Mouse (Mus musculus) urinary bladder, postnatal 14 days (tissue): ENCODE measurements around the gene Bcl2.

Source experiments
- DNase-seq: peaks from one replicate; pipeline ENCODE4 v3.0.0; 2021; ENCODE audit warnings: low spot score

Bcl2 gene

DNA sequence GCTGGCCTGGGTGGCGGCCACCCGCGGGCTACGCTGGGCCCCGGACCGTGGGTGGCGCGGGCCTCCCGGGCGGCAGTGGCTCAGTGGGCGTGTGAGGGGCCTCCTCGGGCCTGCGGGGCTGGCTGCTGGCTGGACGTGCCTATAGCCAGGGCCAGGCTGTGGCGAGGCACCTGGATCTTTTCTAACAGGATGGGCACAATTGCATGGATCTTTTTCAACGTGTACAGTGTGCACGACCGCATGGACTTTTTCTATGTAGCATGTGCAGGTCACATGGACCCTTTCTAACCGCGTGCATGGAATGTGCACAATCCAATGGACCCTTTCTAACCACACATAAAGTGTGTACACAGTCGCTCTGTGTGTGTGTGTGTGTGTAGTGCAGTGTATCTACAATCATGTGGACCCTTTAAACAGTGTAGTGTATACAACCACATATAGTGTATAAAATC, 482 bp upstream of the Bcl2 start:
- no peak for DNase-seq

DNA sequence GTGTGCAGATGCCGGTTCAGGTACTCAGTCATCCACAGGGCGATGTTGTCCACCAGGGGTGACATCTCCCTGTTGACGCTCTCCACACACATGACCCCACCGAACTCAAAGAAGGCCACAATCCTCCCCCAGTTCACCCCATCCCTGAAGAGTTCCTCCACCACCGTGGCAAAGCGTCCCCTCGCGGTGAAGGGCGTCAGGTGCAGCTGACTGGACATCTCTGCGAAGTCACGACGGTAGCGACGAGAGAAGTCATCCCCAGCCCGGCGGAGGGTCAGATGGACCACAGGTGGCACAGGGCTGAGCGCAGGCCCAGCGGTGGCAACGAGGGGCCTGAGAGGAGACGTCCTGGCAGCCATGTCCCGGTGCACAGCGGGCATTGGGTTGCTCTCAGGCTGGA, 1.7 kb downstream of the Bcl2 start:
- peak; percentile 60 for DNase-seq

DNA sequence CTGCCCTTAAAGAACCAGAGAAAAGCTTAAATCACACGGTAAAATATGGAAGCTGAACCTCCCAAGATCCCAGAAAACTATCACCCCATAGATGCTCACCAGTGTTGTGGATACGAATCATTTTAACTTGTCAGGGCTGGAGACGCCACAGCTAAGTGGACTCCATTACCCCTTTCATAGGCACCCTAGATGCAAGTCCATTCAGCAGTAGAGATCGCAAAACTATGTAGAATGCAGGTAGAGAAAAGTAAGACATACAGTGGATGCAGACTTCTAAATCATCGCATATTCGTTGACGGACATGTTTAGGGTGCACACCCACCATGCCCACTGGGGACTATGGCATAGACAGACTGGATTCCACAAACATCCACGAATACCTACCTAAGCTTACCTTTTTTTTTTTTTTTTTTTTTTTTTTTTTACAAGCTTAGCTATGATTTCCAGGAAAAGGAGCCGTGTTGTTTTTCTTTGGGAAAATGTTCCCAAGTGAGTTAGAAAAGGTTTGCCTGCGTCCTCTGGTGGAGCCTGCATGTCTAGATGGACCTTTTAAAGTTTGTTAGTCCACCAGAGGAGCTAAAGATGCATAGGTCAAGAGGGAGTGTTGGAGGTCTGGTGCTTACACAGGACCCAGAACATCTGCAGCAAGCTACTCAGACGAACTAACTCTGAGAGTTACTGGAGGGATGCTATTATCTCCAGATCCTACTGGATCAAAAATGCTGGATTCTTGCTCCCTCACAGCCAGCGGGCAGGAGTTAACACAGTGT, 2.5 kb downstream of the Bcl2 start:
- DNase-seq, result no peak

DNA sequence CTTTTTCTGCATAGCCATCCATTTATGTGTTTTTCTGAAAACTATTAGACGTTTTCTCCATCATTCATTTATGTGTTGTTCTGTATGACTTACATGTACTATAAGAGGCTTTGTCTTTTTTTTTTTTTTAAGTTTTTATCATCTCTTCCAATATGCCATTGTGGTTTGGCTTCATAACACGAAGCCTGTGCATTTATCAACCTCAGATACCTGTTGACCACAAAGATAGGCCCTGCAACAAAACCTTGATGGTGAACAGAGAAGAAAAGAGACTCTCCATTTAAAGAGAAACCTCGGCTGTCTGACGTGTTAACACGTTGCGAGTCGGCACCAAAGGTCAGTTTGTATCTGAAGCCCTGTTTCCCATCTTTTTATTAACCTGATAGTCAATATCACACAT, 3.9 kb downstream of the Bcl2 start:
- DNase-seq, result no peak

DNA sequence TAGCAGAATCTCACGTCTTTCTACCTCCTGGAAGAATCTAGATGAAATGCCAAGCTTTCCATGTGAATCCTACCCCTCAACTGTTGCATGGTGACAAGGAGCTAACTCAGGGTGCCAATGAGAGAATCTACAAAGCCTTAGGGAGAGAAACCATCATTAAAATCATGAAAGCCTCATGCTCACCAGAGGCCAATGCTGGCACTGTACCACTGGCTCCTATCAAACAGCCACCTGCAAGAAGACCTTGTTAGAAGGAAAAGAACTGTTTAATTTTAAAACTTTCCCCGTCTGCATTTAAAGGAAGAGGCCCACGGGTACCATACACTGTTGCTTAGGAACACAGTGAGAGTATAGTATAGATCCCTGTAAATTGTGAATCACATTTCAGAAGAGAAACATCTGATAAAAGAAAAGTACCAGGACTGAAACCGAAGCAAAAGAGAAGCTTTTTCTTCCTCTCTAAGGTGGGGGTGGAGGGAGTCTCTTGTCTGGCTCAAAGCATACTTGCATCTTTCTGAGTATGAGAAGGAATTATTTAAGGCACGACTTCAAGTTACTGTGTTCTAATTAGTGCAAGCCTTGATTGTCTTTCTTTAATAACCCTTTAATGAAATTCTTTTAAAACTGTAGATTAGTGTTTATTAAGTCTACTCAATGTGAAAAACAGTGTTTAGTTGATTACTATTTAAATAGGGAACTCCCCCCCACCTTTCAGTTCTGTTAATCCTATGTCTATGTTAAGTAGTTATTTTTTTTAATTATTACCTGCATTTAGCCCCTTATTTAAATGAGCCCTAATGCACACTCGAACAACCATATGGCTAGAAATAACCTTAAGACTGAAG, 6.8 kb downstream of the Bcl2 start:
- no peak for DNase-seq

DNA sequence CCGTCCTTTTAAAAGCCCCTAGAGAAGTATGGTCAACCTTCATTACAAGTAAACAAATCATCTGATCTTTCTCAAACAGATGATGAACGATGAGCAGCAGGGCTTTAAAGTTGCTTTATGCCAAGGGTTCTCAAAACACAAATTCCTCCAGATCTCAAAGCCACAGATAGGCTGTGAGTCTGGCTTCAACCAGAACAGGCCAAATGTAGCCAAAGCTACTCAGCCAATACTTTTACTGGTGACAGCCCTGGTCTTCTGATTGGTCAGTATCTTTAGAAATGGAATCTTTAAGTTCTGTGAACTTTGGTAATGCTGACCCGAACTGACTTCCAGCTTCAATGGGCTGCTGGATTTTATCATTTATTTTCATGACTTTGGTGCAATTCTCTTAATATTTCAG, 10.9 kb downstream of the Bcl2 start:
- no peak for DNase-seq

DNA sequence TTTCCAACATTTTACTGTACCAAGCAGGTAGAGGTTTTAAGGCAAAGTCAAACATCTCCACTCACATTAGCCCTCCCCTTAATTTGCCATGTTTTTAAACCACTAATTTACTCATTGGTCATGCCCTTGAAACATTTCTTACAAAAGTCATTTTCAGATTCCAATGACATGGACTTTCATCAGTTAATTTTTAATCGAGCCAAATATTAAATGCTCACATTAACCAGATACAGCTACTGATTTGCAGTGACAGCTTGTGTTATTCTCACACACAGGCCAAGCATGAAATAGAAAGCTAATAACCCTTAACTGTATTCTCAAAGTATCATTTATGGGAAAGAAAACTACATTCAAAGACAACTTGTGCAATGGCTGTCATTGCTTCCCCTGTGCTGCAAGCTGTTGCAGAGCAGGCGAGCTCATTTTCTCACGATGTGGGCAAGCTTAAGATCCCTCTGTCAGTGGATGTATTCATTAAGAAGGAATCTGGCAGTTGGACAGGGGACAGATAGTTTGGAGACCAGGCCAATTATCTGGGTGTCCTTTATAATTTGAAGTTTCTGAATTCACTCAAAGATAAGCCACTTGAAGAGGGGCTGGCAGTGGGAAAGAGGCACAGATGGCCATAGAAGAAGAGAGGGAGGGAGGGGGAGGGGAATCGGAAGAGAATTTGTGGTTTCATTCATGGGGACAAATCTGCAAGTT, 11.5 kb downstream of the Bcl2 start:
- no peak for DNase-seq

DNA sequence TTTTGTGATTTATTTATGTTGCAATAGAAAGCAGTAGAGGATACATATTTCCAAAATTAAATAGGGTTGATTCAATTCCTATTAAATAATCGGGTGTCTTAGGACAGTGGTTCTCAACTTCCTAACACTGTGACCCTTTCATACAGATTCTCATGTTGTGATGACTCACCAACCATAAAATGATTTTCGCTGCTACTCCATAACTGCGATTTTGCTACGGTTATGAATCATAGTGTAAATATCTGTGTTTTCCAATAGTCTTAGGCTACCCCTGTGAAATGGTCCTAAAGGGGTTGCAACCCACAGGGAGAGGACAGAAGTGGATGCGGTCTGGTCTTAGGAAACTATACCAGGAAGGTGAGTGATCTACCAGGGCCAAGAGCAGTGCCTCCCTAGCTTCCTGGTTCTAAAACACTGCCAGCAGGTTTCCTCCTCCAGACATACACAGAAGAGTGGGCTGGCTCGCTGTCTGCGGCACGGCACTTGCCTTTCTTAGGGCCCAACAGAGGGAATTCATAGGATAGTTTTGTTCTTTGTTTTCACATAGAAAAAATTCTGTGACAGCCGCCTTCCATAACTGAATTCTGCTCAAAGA, 13.5 kb downstream of the Bcl2 start:
- DNase-seq, result no peak

DNA sequence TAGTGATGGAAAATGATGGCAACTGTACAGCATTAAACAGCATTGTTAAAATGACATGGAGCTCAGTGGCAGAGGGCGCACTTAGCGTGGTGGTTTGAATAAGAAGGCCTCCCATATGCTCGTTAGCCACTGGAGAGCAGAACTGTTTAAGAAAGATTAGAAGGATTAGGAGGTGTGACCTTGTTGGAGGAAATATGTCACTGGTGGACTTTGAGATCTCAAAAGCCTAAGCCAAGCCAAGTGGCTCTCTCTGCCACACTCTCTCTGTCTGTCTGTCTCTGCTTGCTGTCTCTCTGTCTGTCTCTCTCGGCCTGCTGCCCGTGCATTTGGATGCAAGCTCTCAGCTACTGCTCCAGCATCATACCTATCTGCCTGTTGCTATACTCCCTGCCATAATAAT, 17.6 kb downstream of the Bcl2 start:
- no peak for DNase-seq

DNA sequence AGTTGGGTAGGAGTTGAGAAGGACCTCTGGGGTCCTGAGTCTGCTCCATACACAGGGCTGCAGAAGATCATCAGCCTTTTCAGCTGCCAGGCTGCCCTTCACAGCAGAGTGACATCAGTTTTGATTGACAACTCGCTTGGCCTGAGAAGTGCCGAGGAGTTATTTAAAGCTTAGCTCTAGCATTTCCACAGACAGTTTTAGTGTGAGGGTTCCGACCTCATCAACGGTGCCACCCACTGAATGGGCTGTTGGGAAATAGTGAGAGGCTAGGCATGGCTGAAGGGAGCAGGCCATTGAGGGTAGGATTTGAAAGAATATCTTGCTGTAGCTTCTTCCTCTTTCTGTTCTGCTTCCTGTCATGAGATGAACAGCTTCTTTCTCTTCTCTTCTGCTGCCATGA, 18.4 kb downstream of the Bcl2 start:
- no peak for DNase-seq

DNA sequence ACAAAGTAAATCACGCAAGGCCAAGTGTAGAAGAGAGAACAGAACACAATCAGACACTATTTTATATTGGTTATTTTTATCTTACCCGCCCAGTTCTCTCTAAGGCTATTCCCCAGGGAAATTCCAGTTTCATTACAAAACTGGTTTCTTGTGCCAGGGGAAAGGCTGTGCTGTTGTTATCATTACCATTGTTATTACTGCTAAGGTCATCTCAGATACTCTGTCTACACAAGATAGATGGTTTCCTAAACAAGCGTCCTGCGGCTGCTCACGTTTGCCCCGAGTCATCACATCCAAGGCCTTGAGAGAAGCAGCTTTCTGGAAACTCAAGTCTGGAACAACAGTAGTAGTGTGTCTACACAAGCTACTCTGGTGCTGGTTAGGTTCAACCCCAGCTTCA, 19.8 kb downstream of the Bcl2 start:
- DNase-seq, result no peak

DNA sequence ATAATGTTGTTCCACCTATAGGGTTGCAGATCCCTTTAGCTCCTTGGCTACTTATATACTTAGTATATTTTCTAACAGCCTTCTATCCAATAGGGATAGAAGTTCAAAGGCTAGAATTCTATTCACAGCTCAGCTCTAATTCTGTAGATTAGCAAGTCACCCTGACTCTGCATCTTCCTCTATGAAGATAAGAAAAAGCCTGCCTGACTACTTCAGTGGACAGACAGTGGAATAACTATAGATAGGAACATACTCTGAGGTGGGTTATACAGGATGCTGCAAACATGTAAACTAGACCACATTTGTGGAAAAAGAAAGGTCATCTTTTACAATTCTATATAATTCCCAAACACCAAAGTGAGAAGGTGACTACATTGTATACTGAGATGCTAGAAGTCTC, 21.5 kb downstream of the Bcl2 start:
- DNase-seq, result no peak

DNA sequence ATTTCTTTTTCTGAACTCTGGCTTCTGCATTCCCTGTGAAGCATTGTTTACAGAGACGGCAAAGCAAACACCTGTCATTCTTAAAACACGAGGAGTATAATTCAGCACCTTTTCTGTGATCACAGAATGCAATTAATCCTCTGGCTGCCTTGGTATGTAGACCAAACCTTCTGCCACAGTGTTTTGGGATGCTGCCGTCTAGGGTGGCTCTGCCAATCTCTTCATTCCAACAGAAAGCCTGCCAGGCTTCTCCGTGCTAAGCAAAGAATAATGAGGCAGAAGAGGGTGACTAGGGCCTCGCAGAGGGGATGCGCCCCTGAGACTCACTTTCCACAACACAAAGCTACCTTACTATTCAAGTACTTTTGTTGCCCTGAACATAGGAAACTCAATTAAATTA, 23.2 kb downstream of the Bcl2 start:
- DNase-seq, result no peak

DNA sequence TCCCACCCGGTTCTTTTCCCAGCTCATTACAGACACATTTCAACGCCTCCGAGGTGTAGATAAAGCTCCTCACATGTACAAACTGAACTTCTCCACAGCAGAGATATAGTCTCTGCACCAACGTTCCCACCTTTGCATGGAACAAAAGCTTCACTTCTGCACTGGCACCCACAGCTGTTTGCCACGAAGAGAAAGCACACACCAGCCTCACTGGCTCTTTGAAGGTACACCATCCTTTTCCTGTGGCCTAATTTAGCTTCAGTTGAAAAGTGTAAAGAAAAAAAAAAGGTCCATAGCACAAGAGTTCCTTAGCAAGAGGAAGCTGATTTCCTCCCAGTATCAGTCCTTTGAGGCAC, 25.9 kb downstream of the Bcl2 start:
- no peak for DNase-seq

DNA sequence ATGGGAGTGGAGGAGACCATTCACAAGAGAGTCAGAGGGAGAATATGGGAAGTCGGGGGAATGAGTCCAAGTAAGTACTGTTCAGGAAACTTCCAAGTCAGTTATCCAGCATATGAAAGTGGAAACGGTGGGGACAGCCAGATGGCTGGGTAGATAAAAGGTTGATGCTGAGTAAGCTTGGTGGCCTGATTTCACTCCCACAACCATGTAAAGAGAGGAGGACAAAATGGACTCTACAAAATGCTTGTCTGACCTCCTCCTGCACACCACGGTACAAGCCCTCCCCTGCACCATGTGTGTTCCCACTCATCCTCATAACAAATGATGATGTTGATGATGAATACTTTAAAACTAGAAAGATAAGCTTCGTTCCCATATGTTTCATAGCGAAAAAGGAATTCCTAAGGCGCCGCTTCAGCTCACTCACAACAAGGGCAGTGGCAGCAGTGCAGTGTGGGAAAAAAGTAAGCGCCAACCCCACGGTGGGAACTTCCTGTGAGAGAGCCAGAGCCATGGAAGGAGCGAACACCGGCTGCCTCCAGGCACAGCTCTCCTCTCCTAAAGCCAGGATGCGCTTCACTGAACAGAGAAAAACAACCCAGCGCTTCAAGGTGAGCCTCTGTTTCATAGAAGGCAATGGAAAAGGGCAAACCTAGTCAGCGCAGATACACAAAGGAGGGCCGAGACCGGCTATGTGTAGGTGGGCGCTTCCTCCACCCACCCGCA, 26.5 kb downstream of the Bcl2 start:
- no peak for DNase-seq

DNA sequence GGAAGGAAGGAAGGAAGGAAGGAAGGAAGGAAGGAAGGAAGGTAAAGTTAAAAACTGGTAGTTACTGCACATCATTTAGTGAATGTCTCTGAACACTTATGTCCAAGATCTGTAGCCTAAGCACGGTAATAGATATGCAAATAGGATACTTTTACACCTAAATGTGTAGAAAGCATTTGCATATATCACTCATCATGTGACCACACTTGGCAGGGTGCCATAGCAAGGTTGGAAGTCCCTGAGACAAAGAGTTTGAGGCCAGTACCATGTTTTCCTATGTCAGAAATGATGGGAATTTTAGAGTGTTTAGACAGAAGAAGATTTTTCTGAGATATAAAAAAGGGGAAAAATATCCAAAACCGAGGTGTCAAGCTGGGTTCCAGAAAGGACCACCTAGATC, 28.4 kb downstream of the Bcl2 start:
- no peak for DNase-seq

DNA sequence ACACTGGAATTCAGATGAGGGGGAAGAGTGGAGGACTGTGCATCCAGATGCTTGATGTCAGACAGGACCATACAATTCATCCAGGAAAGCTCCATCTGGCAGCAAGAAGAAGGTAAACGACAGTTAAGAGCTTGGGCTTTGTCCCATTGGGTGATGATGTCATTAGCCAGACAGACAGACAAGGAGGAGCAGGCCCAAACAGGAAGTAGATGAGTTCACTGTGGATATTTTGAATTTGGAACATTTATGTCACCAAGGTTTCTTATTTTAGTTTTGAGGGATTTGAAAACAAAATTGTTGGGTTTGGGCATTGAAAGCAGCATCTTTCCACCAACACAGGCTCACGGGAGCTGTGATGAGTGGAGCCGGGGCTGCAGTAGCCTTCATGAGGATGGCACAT, 29.5 kb downstream of the Bcl2 start:
- no peak for DNase-seq

DNA sequence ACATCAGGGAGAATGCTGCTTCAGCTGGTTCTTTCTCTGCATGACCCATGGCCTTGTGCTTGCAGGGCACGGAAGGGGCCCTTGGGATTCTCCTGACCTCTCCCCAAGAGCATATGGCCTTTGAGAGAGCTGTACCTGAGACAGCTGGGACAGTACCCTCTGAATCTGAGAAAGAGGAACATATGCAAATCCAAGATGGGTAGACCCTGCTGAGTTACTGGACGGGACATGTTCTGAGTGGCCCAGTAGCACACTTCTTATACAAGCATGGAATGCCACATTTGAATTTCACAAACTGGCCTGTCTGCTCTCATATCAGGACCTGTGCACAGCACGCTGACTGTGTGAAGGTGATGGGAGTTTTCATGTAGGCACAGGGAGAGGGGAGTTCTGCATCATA, 31.2 kb downstream of the Bcl2 start:
- DNase-seq, result no peak

DNA sequence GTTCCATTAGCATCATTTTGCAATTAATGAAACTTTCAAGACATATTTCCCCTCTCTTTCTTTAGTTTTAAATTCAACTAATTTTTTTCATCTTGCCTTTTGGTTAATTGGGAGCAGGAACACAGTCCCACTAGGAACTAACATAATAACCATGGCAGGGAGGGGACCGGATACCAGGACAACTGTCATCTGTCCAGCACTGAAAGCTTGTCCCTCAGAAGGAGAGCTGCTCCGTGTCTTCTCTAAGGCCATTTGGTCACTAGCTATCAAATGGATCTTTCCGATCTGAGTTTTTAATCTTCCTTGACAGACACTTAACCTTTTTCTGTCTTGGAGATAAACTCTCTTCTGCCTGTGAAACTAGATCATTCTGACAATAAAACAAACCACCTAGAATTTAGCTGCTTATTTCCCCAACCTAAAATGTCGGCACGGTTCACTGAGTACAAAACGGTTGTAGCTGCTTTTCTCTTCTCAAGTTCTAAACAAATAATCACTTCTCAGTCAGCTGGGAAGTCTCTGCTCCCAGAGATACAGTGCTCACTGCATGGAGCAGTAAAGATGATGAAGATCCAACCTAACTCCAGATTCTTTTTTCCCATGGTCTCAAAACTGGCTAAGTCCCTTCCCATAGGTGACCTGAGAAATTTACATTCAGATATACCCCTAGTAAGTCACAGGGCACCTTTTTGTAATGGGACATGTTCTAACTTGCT, 34.1 kb downstream of the Bcl2 start:
- DNase-seq, result no peak

DNA sequence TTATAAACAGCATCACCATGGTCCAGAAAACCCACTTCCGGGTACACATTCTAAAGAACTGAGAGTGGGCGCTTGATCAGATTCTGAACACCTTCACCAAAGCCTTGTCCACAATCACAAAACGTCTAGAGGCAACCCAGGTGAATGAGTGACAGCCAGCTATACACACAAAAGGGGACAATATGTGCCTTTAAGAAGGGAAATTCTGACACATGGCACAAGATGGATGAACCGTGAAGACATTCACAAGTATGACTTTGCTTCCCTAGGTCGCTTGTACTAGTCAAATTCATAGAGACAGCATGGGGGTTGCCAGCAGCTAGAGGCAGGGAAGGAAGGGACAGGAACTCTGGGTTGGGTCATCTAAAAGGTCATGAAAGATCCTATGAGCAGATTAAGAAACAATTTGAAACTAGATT, 36.0 kb downstream of the Bcl2 start:
- DNase-seq, result no peak
